Mouse (Mus musculus): ENCODE measurements around the gene Sympk.

DNA sequence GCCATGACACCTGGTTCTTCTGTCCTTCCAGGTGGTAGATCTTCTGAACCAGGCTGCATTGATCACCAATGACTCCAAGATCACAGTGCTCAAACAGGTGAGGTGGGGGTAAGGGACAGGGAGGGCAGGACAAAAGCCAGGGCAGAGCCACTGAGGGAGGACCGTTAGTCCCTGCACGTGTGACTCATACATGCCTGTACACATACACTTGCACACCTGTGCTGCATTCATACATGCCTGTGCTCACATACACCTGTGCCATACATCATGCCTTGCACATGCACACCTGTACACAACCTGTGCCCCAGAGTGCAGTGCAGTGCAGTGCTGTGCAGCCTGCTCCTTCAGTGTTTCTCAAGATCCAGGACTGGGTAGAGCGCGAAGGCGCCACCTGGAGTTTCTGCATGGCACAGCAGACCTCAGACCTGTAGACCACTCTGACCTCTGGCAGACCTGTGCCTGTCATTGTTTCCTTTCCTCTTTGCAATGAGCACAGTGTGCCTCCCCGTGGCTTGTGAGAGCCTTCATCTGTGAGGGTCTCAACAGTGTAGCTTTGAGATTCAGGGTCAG, 5.0 kb downstream of the Sympk start:
- TF ChIP-seq CTCF (IDR thresholded peaks at IDR 0.05; ENCODE audit: low read depth, low read length): peak; percentile 85
- no peak for TF ChIP-seq POLR2A (IDR thresholded peaks at IDR 0.05; ENCODE audit: extremely low read depth, insufficient read depth, low read length)
